Comparison of ENCODE assay signal across 8 mouse cellular contexts in the genomic region with DNA sequence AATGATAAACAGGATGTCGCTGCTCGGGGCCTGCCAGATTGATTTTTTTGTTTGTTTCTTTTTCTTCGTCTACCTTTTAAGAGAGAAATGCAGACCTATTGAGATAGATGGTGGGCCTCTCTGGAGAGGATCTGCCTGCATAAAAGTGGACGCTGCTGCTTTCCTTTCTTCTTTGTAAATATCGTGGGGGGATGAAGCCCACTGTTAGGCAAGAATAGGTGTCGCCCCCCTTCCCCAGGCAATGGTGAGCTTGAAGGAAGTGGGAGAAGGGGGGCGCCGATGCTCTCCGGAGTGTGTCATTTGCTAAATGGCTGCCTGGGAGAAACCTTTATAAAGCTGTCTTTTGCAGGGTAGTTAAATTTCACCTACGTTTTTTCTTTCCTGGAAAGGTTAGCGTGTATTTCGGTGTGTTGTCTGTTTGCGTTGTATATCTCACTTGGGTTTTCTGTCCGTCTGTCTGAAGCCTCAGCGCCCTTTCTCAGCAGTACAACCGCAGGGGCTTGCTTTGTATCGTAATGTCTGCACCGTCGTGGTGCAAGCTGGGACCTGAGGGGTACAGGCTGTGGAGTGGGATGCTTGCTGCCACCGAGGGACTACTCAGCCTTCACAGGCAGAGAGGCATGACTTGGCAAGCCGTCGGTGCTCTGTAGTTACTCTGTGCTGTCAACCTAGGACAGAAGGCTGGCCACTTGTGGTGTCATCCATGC. TPM values are rescaled to one million over a fixed set of nuclear protein-coding genes. Genes with fewer than 3 reads are reported as not detected.
DNase-seq lines count a peak whose midpoint lies in the region; ATAC-seq and TF ChIP-seq lines count a peak whose summit lies in the region.

No protein-coding gene starts in this region.

- H3K9me3 ChIP-seq in heart, embryonic 10.5 days = no peaks in the 10 kb centered on the region
- no peaks in the 10 kb centered on the region for H3K9me3 ChIP-seq in ES-Bruce4 (replicated peaks; ENCODE audit: control insufficient read depth, insufficient read depth, low read length, poor library complexity, severe bottlenecking)
- no peaks in the 10 kb centered on the region for H3K9me3 ChIP-seq in embryonic facial prominence, embryonic 13.5 days
- H3K9me3 ChIP-seq in hindbrain, embryonic 16.5 days (ENCODE audit: control insufficient read depth, low read length) = no peaks in the 10 kb centered on the region
- H3K9me3 ChIP-seq in liver, embryonic 16.5 days (replicated peaks; ENCODE audit: control insufficient read depth, low read length) = no peaks in the 10 kb centered on the region

- H3K4me1 ChIP-seq in heart, embryonic 10.5 days = peaks cover 56% of the 10 kb centered on the region
- H3K4me1 ChIP-seq in ES-Bruce4 (ENCODE audit: control insufficient read depth, insufficient read depth, low read length) = peaks cover 7% of the 10 kb centered on the region
- H3K4me1 ChIP-seq in embryonic facial prominence, embryonic 13.5 days = peaks cover 54% of the 10 kb centered on the region
- peaks cover 49% of the 10 kb centered on the region for H3K4me1 ChIP-seq in hindbrain, embryonic 16.5 days (ENCODE audit: control insufficient read depth, insufficient read depth, low read depth, low read length)
- H3K4me1 ChIP-seq in liver, embryonic 16.5 days (ENCODE audit: control insufficient read depth, low read depth, low read length) = peaks cover 56% of the 10 kb centered on the region

- no peaks in the 10 kb centered on the region for H3K27me3 ChIP-seq in heart, embryonic 10.5 days (ENCODE audit: insufficient read depth, poor library complexity, severe bottlenecking)
- no peaks in the 10 kb centered on the region for H3K27me3 ChIP-seq in ES-Bruce4 (ENCODE audit: control insufficient read depth, insufficient read depth, low read length, poor library complexity, severe bottlenecking)
- no peaks in the 10 kb centered on the region for H3K27me3 ChIP-seq in embryonic facial prominence, embryonic 13.5 days
- H3K27me3 ChIP-seq in hindbrain, embryonic 16.5 days (replicated peaks; ENCODE audit: control insufficient read depth, insufficient read depth, low read length) = no peaks in the 10 kb centered on the region
- H3K27me3 ChIP-seq in liver, embryonic 16.5 days (ENCODE audit: control insufficient read depth, insufficient read depth, low read depth, low read length) = no peaks in the 10 kb centered on the region

- 0% methylated on average over 22 of the region's 22 CpGs for WGBS in heart, embryonic 10.5 days
- under 1% methylated on average over 22 of the region's 22 CpGs for WGBS in embryonic facial prominence, embryonic 13.5 days
- 0% methylated on average over 22 of the region's 22 CpGs for WGBS in hindbrain, embryonic 16.5 days
- WGBS in liver, embryonic 16.5 days (ENCODE audit: insufficient replicate concordance) = under 1% methylated on average over 22 of the region's 22 CpGs

- no peak for ATAC-seq in embryonic facial prominence, embryonic 13.5 days (ENCODE audit: insufficient number of reproducible peaks, insufficient read depth, low FRiP score, low TSS enrichment, low read depth)
- peak; percentile 28; the same call in 1 of the 2 replicates for ATAC-seq in hindbrain, embryonic 16.5 days
- peak; percentile 54 for ATAC-seq in liver, embryonic 16.5 days (ENCODE audit: low read depth)
- ATAC-seq in neutrophil, adult 5-6 weeks (ENCODE audit: extremely low read depth, insufficient number of reproducible peaks, low FRiP score, poor library complexity, severe bottlenecking) = 0 out of 2 replicates have a peak, but pooled peaks have one; percentile 24

- H3K27ac ChIP-seq in heart, embryonic 10.5 days = peak overlapping the region; percentile 100
- H3K27ac ChIP-seq in ES-Bruce4 (ENCODE audit: insufficient read depth, low read length) = peak overlapping the region; percentile 5
- H3K27ac ChIP-seq in embryonic facial prominence, embryonic 13.5 days = peak overlapping the region; percentile 99
- peak overlapping the region; percentile 99 for H3K27ac ChIP-seq in hindbrain, embryonic 16.5 days (ENCODE audit: low read depth, low read length)
- peak overlapping the region; percentile 88 for H3K27ac ChIP-seq in liver, embryonic 16.5 days (ENCODE audit: low read length)

- peak overlapping the region; percentile 93 for H3K4me3 ChIP-seq in heart, embryonic 10.5 days
- peak overlapping the region; percentile 78 for H3K4me3 ChIP-seq in ES-Bruce4 (ENCODE audit: low read depth, low read length)
- peak overlapping the region; percentile 88 for H3K4me3 ChIP-seq in embryonic facial prominence, embryonic 13.5 days
- peak overlapping the region; percentile 77 for H3K4me3 ChIP-seq in hindbrain, embryonic 16.5 days (ENCODE audit: low read length)
- peak overlapping the region; percentile 85 for H3K4me3 ChIP-seq in liver, embryonic 16.5 days (ENCODE audit: low read depth, low read length)

- no peaks in the 10 kb centered on the region for H3K36me3 ChIP-seq in heart, embryonic 10.5 days
- H3K36me3 ChIP-seq in ES-Bruce4 (ENCODE audit: control insufficient read depth, insufficient read depth, low read length, poor library complexity, severe bottlenecking) = no peaks in the 10 kb centered on the region
- no peaks in the 10 kb centered on the region for H3K36me3 ChIP-seq in embryonic facial prominence, embryonic 13.5 days
- no peaks in the 10 kb centered on the region for H3K36me3 ChIP-seq in hindbrain, embryonic 16.5 days (ENCODE audit: control insufficient read depth, insufficient read depth, low read length)
- H3K36me3 ChIP-seq in liver, embryonic 16.5 days (ENCODE audit: control insufficient read depth, insufficient read depth) = no peaks in the 10 kb centered on the region

- H3K9ac ChIP-seq in ES-Bruce4 (ENCODE audit: low read depth, poor library complexity, severe bottlenecking) = peak overlapping the region; percentile 100
- peak overlapping the region; percentile 99 for H3K9ac ChIP-seq in embryonic facial prominence, embryonic 13.5 days
- H3K9ac ChIP-seq in hindbrain, embryonic 16.5 days (ENCODE audit: low read depth, low read length) = peak overlapping the region; percentile 98
- H3K9ac ChIP-seq in liver, embryonic 16.5 days (ENCODE audit: low read depth, low read length) = peak overlapping the region; percentile 94

- no peak for TF ChIP-seq CTCF in ES-Bruce4 (IDR thresholded peaks at IDR 0.05; ENCODE audit: low read depth, low read length)

- DNase-seq in heart, embryonic 10.5 days (ENCODE audit: low spot score) = no peak
- no peak for DNase-seq in heart, postnatal 25 days (ENCODE audit: low spot score)
- no peak for DNase-seq in layer of hippocampus, adult 18-20 months (ENCODE audit: low spot score in 2 of 2)

- TF ChIP-seq EP300 in ES-Bruce4 (IDR thresholded peaks at IDR 0.05; ENCODE audit: insufficient read depth, low read depth, low read length) = no peak

- intact Hi-C loops in heart, postnatal 25 days (cut with DNase I) = loop anchor here (2.0 to 5.0 kb wide), 2 partner anchors 43 to 85 kb away; a partner anchor contains a TSS

- no peak for TF ChIP-seq POLR2A in ES-Bruce4 (IDR thresholded peaks at IDR 0.05; ENCODE audit: insufficient read depth, low read length)

- H3K4me2 ChIP-seq in embryonic facial prominence, embryonic 13.5 days = peak overlapping the region; percentile 96
- peak overlapping the region; percentile 87 for H3K4me2 ChIP-seq in hindbrain, embryonic 16.5 days (ENCODE audit: low read length)
- peak overlapping the region; percentile 84 for H3K4me2 ChIP-seq in liver, embryonic 16.5 days (ENCODE audit: low read depth, low read length)

RNA-seq across cellular contexts. Expression of a gene that starts 0.9 kb away (rescaled TPM):
- polyA plus RNA-seq in heart, embryonic 10.5 days (2016; fragmentation: Nextera tagmentation; extraction: Ambion mirVana) = 44.1 and 54.6 TPM in 2 replicates
- 10 to 100 TPM; 79.0 to 89.8 TPM for total RNA-seq in heart, postnatal 25 days (2021)
- 106 and 112 TPM in 2 replicates for polyA plus RNA-seq in ES-Bruce4 (2011; ENCODE audit: insufficient read depth, insufficient read length, low read depth, missing spikeins)
- polyA plus RNA-seq in embryonic facial prominence, embryonic 13.5 days (2015; fragmentation: Nextera tagmentation; extraction: Ambion mirVana) = 44.8 and 57.7 TPM in 2 replicates
- 49.7 and 66.2 TPM in 2 replicates for polyA plus RNA-seq in hindbrain, embryonic 16.5 days (2015; fragmentation: Nextera tagmentation; extraction: Ambion mirVana)
- 4.5 and 4.7 TPM in 2 replicates for polyA plus RNA-seq in liver, embryonic 16.5 days (2015; fragmentation: Nextera tagmentation; extraction: Ambion mirVana)
- total RNA-seq in neutrophil, adult 5-6 weeks (2017) = 36.7 and 37.0 TPM in 2 replicates
- total RNA-seq in layer of hippocampus, adult 18-20 months (2021) = 100 to 1,000 TPM; 293 to 298 TPM

RNA-seq across cellular contexts. Expression of a gene that starts 56.5 kb away (rescaled TPM):
- polyA plus RNA-seq in heart, embryonic 10.5 days (2016; fragmentation: Nextera tagmentation; extraction: Ambion mirVana) = 10.9 and 12.9 TPM in 2 replicates
- total RNA-seq in heart, postnatal 25 days (2021) = 10 to 100 TPM; 31.8 to 33.7 TPM
- 1.2 TPM in 1 of 2 replicates, not detected in the other for polyA plus RNA-seq in ES-Bruce4 (2011; ENCODE audit: insufficient read depth, insufficient read length, low read depth, missing spikeins)
- polyA plus RNA-seq in embryonic facial prominence, embryonic 13.5 days (2015; fragmentation: Nextera tagmentation; extraction: Ambion mirVana) = 5.7 and 6.2 TPM in 2 replicates
- polyA plus RNA-seq in hindbrain, embryonic 16.5 days (2015; fragmentation: Nextera tagmentation; extraction: Ambion mirVana) = 31.1 and 33.2 TPM in 2 replicates
- polyA plus RNA-seq in liver, embryonic 16.5 days (2015; fragmentation: Nextera tagmentation; extraction: Ambion mirVana) = 1.4 and 2.1 TPM in 2 replicates
- 0.37 TPM in 1 of 2 replicates, not detected in the other for total RNA-seq in neutrophil, adult 5-6 weeks (2017)
- 10 to 100 TPM; 24.1 to 26.1 TPM for total RNA-seq in layer of hippocampus, adult 18-20 months (2021)

Comparison
In these comparisons a context has a peak if more than half of its experiments do, and no peak if none do; other contexts are left out.
1. H3K27ac ChIP-seq: peak in every context shown above with its lines; median percentile 100 in heart, embryonic 10.5 days; 99 in embryonic facial prominence, embryonic 13.5 days; 99 in hindbrain, embryonic 16.5 days; 88 in liver, embryonic 16.5 days; 5 in ES-Bruce4.